Mouse (Mus musculus): ENCODE results near the gene Vmn2r61.

Vmn2r61 gene

DNA sequence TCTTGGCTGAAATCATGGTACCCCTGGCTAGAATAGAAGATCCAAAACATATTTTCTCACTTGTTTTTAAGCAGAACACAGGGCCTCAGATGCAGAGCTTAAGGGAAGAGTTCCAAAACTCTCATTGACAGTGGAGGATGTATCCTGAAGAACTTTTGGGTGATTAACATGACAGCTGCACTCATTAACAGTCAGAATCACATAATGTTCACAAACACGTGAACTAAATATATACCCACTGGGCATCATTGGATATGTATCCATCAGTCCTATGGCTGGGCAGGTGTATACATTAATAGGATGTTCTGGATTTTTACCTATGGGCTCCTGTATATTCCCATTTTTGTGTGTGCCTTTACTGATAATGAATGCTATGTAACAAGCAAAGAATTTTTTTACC, at the start of gene Vmn2r61:
Gene Vmn2r61, plus strand, starts transcription at position 301 of the 400 bp plus-strand sequence.
- no peak for DNase-seq (ENCODE audit: low read depth, low spot score)
